Comparison of ENCODE assay signal across 8 mouse cellular contexts in the genomic region with DNA sequence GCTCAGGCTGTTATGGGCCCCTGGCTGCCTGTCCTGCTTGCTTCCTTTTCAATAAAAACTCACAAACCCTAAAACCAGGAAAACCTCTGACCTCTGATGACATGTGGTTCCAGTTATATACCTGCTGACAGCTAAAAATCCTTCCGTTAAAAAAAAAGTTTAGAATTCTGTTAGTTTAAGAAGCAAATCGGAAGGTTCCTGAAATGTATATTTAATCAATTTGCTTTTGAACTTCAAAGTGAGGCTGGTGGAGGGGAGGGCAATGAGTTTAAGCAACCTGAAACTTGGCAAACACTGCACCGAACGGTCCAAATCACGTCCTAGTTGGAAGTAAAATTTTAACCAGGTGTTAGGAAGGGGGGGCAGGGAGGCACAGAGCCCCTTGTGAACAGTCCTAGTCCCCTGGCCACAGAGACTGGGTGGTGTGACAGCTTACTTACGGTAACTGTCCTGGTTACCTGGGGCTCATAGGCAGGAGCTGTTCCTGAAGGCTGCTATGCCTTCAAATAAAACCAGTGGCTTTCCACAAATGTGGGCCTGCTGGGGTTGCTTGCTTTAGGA. TPM values are rescaled to one million over a fixed set of nuclear protein-coding genes. Genes with fewer than 3 reads are reported as not detected.
DNase-seq lines count a peak whose midpoint lies in the region; ATAC-seq and TF ChIP-seq lines count a peak whose summit lies in the region.

No protein-coding gene starts in this region.

- peak overlapping the region; percentile 97 for H3K27ac ChIP-seq in lung, embryonic 15.5 days
- peak overlapping the region; percentile 84; the same call in 1 of the 2 replicates for H3K27ac ChIP-seq in forebrain, embryonic 13.5 days
- H3K27ac ChIP-seq in kidney, postnatal 0 days = peak overlapping the region; percentile 88

- 50% methylated on average over 6 of the region's 6 CpGs for WGBS in lung, embryonic 15.5 days
- 61% methylated on average over 6 of the region's 6 CpGs for WGBS in lung, adult 2 months
- whole genome bisulfite sequencing in forebrain, embryonic 13.5 days = 42% methylated on average over 6 of the region's 6 CpGs
- WGBS in kidney, postnatal 0 days = 30% methylated on average over 6 of the region's 6 CpGs

- H3K36me3 ChIP-seq in lung, embryonic 15.5 days = no peaks in the 10 kb centered on the region
- H3K36me3 ChIP-seq in forebrain, embryonic 13.5 days (ENCODE audit: poor library complexity, severe bottlenecking) = peaks cover 21% of the 10 kb centered on the region; the same call in 1 of the 2 replicates
- peaks cover 5% of the 10 kb centered on the region; the same call in 1 of the 2 replicates for H3K36me3 ChIP-seq in kidney, postnatal 0 days (ENCODE audit: insufficient read depth, low read length)

- TF ChIP-seq POLR2A in lung, adult 2 months (IDR thresholded peaks at IDR 0.05; ENCODE audit: borderline replicate concordance, extremely low read depth, low read depth, low read length) = no peak

- no peaks in the 10 kb centered on the region for H3K9me3 ChIP-seq in lung, embryonic 15.5 days
- no peaks in the 10 kb centered on the region for H3K9me3 ChIP-seq in forebrain, embryonic 13.5 days (replicated peaks)
- no peaks in the 10 kb centered on the region for H3K9me3 ChIP-seq in kidney, postnatal 0 days (replicated peaks; ENCODE audit: low read length)

- DNase-seq in lung, adult 2 months = no peak
- DNase-seq in kidney, postnatal 0 days (ENCODE audit: low spot score) = no peak
- peak; percentile 41 for DNase-seq in lung, postnatal 36 days
- DNase-seq in gastrocnemius, postnatal 4 days (ENCODE audit: low spot score in 2 of 2) = no peak
- DNase-seq in spleen, adult 12 weeks (ENCODE audit: low spot score) = no peak
- no peak for DNase-seq in Muller cell, postnatal 12 days (ENCODE audit: inconsistent ontology term)

- no peak for TF ChIP-seq CTCF in lung, adult 2 months (IDR thresholded peaks at IDR 0.05; ENCODE audit: insufficient read depth, low read length)
- TF ChIP-seq CTCF in kidney, postnatal 0 days (IDR thresholded peaks at IDR 0.05; ENCODE audit: low read depth) = no peak

- no peak for ATAC-seq in lung, embryonic 15.5 days (ENCODE audit: borderline replicate concordance, extremely low read depth, low FRiP score, low TSS enrichment)
- no peak for ATAC-seq in forebrain, embryonic 13.5 days
- no peak for ATAC-seq in kidney, postnatal 0 days (replicated peaks; ENCODE audit: low FRiP score, low read depth)

- H3K4me1 ChIP-seq in lung, embryonic 15.5 days = peaks cover 91% of the 10 kb centered on the region
- peaks cover 55% of the 10 kb centered on the region for H3K4me1 ChIP-seq in lung, adult 2 months (ENCODE audit: control insufficient read depth, insufficient read depth, low read length)
- H3K4me1 ChIP-seq in forebrain, embryonic 13.5 days = peaks cover 89% of the 10 kb centered on the region
- H3K4me1 ChIP-seq in kidney, postnatal 0 days (replicated peaks; ENCODE audit: insufficient read depth, low read length) = peaks cover 70% of the 10 kb centered on the region

- H3K4me2 ChIP-seq in lung, embryonic 15.5 days = peak overlapping the region; percentile 27
- no peak overlapping the region for H3K4me2 ChIP-seq in forebrain, embryonic 13.5 days
- H3K4me2 ChIP-seq in kidney, postnatal 0 days (ENCODE audit: low read length) = no peak overlapping the region

- no peaks in the 10 kb centered on the region for H3K27me3 ChIP-seq in lung, embryonic 15.5 days
- H3K27me3 ChIP-seq in forebrain, embryonic 13.5 days = no peaks in the 10 kb centered on the region
- H3K27me3 ChIP-seq in kidney, postnatal 0 days (ENCODE audit: insufficient read depth, low read length) = no peaks in the 10 kb centered on the region

- no peak overlapping the region for H3K4me3 ChIP-seq in lung, embryonic 15.5 days
- no peak overlapping the region for H3K4me3 ChIP-seq in lung, adult 2 months (replicated peaks; ENCODE audit: extremely low read depth, low read depth, low read length)
- no peak overlapping the region for H3K4me3 ChIP-seq in forebrain, embryonic 13.5 days
- H3K4me3 ChIP-seq in kidney, postnatal 0 days (replicated peaks; ENCODE audit: low read depth, low read length) = no peak overlapping the region

- no peak overlapping the region for H3K9ac ChIP-seq in lung, embryonic 15.5 days
- H3K9ac ChIP-seq in forebrain, embryonic 13.5 days = no peak overlapping the region
- H3K9ac ChIP-seq in kidney, postnatal 0 days (ENCODE audit: low read depth, low read length) = no peak overlapping the region

RNA-seq across cellular contexts. Expression of a gene that starts 41.1 kb away (rescaled TPM):
- 11.4 and 13.5 TPM in 2 replicates for polyA plus RNA-seq in lung, embryonic 15.5 days (2015; fragmentation: Nextera tagmentation; extraction: Ambion mirVana)
- 36.2 and 37.7 TPM in 2 replicates for polyA plus RNA-seq in lung, adult 2 months (2012; rRNA removed)
- 6.5 and 7.2 TPM in 2 replicates for polyA plus RNA-seq in forebrain, embryonic 13.5 days (2015; fragmentation: Nextera tagmentation; extraction: Ambion mirVana)
- 5.4 and 6.6 TPM in 2 replicates for polyA plus RNA-seq in kidney, postnatal 0 days (2015; fragmentation: Nextera tagmentation; extraction: Ambion mirVana)
- total RNA-seq in gastrocnemius, postnatal 4 days (2021) = 10 to 100 TPM; 16.8 to 23.5 TPM
